Mouse (Mus musculus) urinary bladder, postnatal 36 days (tissue): ENCODE data around the gene Rubcn.
A peak's percentile ranks its signal among the peaks of the same experiment; 100 is the strongest.

Experiments used
- DNase-seq, 2 experiments: peaks; one replicate each; pipeline ENCODE4 v3.0.0; 2022; ENCODE audit warnings: low spot score in 2 of 2, mixed read lengths in 1 of 2

Gene Rubcn

GRCm38 (mm10) chr16:32818441-32818840 is 59.1 kb downstream of the Rubcn start:
- no peak for DNase-seq

- no peak for DNase-seq
These were observed 59.5 kb downstream of the Rubcn start for GRCm38 (mm10) chr16:32818036-32818435.

- no peak for DNase-seq
These were observed 62.4 kb downstream of the Rubcn start for GRCm38 (mm10) chr16:32815160-32815605.

- DNase-seq = peak in 1 of 2 experiments; percentile 41
These were observed 63.0 kb downstream of the Rubcn start for GRCm38 (mm10) chr16:32814539-32814938.

- DNase-seq = no peak
These were observed 63.8 kb downstream of the Rubcn start for GRCm38 (mm10) chr16:32813771-32814170.

- DNase-seq = no peak
These were observed 64.2 kb downstream of the Rubcn start for GRCm38 (mm10) chr16:32813362-32813761.

- DNase-seq = peak; percentile 74 to 83
These were observed 64.6 kb downstream of the Rubcn start for GRCm38 (mm10) chr16:32812888-32813361.

GRCm38 (mm10) chr16:32810321-32810720 is 67.2 kb downstream of the Rubcn start, which contains the start of gene Smbd1:
Gene Smbd1 (minus strand): TSS chr16:32810477.
- DNase-seq = no peak

GRCm38 (mm10) chr16:32807408-32808185 is 70.0 kb downstream of the Rubcn start:
- DNase-seq = no peak

GRCm38 (mm10) chr16:32805151-32805550 is 72.4 kb downstream of the Rubcn start:
- DNase-seq = no peak

GRCm38 (mm10) chr16:32803901-32804300 is 73.7 kb downstream of the Rubcn start:
- no peak for DNase-seq

GRCm38 (mm10) chr16:32803252-32803853 is 74.2 kb downstream of the Rubcn start:
- DNase-seq = peak; percentile 22 to 82

GRCm38 (mm10) chr16:32797426-32797689 is 80.2 kb downstream of the Rubcn start, which contains the start of gene Muc20:
Gene Muc20 (minus strand): TSS chr16:32797435.
- DNase-seq = no peak

- no peak for DNase-seq
These were observed 80.7 kb downstream of the Rubcn start for GRCm38 (mm10) chr16:32796676-32797425.

GRCm38 (mm10) chr16:32795177-32795576 is 82.4 kb downstream of the Rubcn start:
- DNase-seq = no peak

GRCm38 (mm10) chr16:32790056-32790455 is 87.5 kb downstream of the Rubcn start:
- DNase-seq = no peak

GRCm38 (mm10) chr16:32784840-32785239 is 92.7 kb downstream of the Rubcn start:
- peak; percentile 5 to 27 for DNase-seq

- DNase-seq = no peak
These were observed 94.1 kb downstream of the Rubcn start for GRCm38 (mm10) chr16:32783324-32784062.

- no peak for DNase-seq
These were observed 98.6 kb downstream of the Rubcn start for GRCm38 (mm10) chr16:32778956-32779355.

- no peak for DNase-seq
These were observed 100.9 kb downstream of the Rubcn start for GRCm38 (mm10) chr16:32776676-32777075.
